Mouse (Mus musculus): ENCODE results near the gene Itgb2. TPM values are rescaled to one million over a fixed set of nuclear protein-coding genes. Genes with fewer than 3 reads are reported as not detected.

Itgb2 gene
- polyA plus RNA-seq, 1 experiment, result 0.90 TPM

GRCm38 (mm10) chr10:77608589-77608988 is 78.5 kb downstream of the Itgb2 start:
- TF ChIP-seq GATA1 (IDR thresholded peaks at IDR 0.05; ENCODE audit: low read length), result no peak

DNA sequence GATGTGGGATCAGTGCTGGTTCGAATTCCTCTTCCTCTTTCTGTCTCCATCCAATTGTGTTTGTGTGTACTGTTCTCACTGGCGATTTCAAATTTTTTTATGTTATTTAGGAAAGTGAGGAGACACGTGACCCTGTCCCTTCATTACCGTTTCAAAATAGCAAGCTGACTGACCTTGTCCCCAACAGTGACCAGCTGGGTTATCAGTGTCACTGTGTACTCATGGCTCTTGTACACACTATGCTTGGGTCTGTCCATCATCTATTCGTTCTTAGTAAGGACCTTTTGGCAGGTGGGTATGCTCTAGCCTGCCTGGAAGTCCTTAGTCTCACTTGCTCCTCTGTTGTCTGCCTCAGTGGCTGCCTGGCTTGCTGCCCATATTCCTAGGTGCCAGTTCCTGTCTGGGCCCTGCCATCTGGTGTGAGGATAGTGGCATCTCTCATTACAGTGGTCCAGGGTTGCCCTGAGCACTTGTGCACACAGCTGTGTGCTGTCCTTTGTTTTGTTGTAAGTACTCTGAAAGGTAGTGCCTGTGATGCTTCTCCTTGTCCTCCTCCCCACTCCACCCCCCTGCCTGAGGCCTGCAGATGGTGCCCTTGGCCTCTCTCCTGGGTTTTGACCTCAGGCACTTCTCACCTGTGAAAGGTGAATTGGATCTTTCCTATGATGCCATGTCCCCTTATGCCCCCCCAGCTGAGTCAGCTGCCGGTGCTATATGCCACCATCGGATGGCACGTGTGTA is 80.3 kb downstream of the Itgb2 start:
- TF ChIP-seq GATA1 (IDR thresholded peaks at IDR 0.05; ENCODE audit: low read length), result no peak

GRCm38 (mm10) chr10:77613409-77613808 is 83.4 kb downstream of the Itgb2 start:
- TF ChIP-seq GATA1 (IDR thresholded peaks at IDR 0.05; ENCODE audit: low read length), result no peak

Other genes starting within 250 kb of the Itgb2 start
- not detected in 2 replicates for gene Adarb1, start 112.0 kb upstream of the Itgb2 start, polyA plus RNA-seq (2012)
- gene Fam207a, start 14.5 kb upstream of the Itgb2 start, polyA plus RNA-seq (2012), result 128 and 179 TPM in 2 replicates
- gene Pttg1ip, start 51.5 kb downstream of the Itgb2 start, polyA plus RNA-seq (2012), result 101 and 130 TPM in 2 replicates
- gene Sumo3, start 75.8 kb downstream of the Itgb2 start, polyA plus RNA-seq (2012), result 166 and 172 TPM in 2 replicates
- 0.54 TPM in 1 of 2 replicates, not detected in the other for gene Gm49325, start 75.9 kb downstream of the Itgb2 start, polyA plus RNA-seq (2012)
- gene Ube2g2, start 92.0 kb downstream of the Itgb2 start, polyA plus RNA-seq (2012), result 30.8 and 39.8 TPM in 2 replicates
- gene Tspear, start 156.3 kb downstream of the Itgb2 start, polyA plus RNA-seq (2012), result not detected in 2 replicates
- not detected in 2 replicates for gene Gm19402, start 160.5 kb downstream of the Itgb2 start, polyA plus RNA-seq (2012)
- gene Gm9508, start 167.0 kb downstream of the Itgb2 start, polyA plus RNA-seq (2012), result not detected in 2 replicates
- not detected in 2 replicates for gene Gm10272, start 176.4 kb downstream of the Itgb2 start, polyA plus RNA-seq (2012)
- gene Gm10024, start 181.2 kb downstream of the Itgb2 start, polyA plus RNA-seq (2012), result not detected in 2 replicates
- gene Gm10142, start 185.6 kb downstream of the Itgb2 start, polyA plus RNA-seq (2012), result not detected in 2 replicates
- gene Krtap12-1, start 190.3 kb downstream of the Itgb2 start, polyA plus RNA-seq (2012), result not detected in 2 replicates
- not detected in 2 replicates for gene Gm10100, start 196.2 kb downstream of the Itgb2 start, polyA plus RNA-seq (2012)
- not detected in 2 replicates for gene Gm18596, start 212.4 kb downstream of the Itgb2 start, polyA plus RNA-seq (2012)
- gene Gm9736, start 221.1 kb downstream of the Itgb2 start, polyA plus RNA-seq (2012), result not detected in 2 replicates
- gene Gm3233, start 229.4 kb downstream of the Itgb2 start, polyA plus RNA-seq (2012), result not detected in 2 replicates
- gene Gm3238, start 241.1 kb downstream of the Itgb2 start, polyA plus RNA-seq (2012), result not detected in 2 replicates
- not detected in 2 replicates for gene Gm7138, start 246.7 kb downstream of the Itgb2 start, polyA plus RNA-seq (2012)

Data from G1E-ER4 (cell line).